Mouse (Mus musculus) granulocyte monocyte progenitor cell, adult 5-6 weeks (primary cell): Measurements from ENCODE around the gene Mrpl53. TPM values are rescaled to one million over a fixed set of nuclear protein-coding genes. Genes with fewer than 3 reads are reported as not detected.

Experiments used
- ATAC-seq: replicated peaks from 2 replicates; pipeline ENCODE4 v1.8.0; 2016; ENCODE audit warnings: mild to moderate bottlenecking, moderate TSS enrichment, inconsistent platforms; ENCODE audit not compliant: poor library complexity, severe bottlenecking
- total RNA-seq, 2 experiments: library from RNA; stranded (forward) in 1 of 2; stranded (reverse) in 1 of 2; fragments of 200-712, 200-1000 nt in 1 of 2; fragments of >200 nt in 1 of 2; fragmentation: Nextera tagmentation in 1 of 2; gene quantifications; 2 replicates each; pipeline ENCODE4 v1.2.3; 2014 to 2017

Gene Mrpl53
- total RNA-seq, 2 experiments from 2014 or later, result 29.1 to 48.6 TPM

- peak; percentile 36 for ATAC-seq
Observed at GRCm38 (mm10) chr6:83142211-83142731, 33.4 kb downstream of the Mrpl53 start.

DNA sequence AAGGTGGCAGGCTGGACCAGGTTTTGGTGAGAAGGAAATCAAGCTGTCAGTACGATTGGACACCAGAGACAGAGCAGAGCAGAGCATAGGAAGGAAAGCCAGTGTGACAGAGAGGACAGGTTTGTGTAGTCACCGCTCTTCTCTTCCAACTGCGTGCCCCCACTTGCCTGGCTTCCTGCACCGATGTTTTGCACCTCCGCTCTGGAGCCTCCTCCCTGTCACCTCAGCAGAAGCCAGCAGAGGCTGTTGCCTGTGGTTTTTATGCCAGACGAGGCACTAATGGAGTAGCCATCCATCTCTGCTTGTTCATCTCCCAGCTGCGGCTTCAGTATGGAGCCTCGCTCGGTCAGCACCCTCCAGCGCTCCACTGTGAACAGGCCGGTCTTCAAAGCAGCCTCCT is 34.0 kb downstream of the Mrpl53 start:
- ATAC-seq, result no peak

- ATAC-seq, result no peak
Observed at GRCm38 (mm10) chr6:83145209-83145608, 36.4 kb downstream of the Mrpl53 start.

GRCm38 (mm10) chr6:83145805-83146204 is 37.0 kb downstream of the Mrpl53 start:
- ATAC-seq, result no peak

- no peak for ATAC-seq
Observed at GRCm38 (mm10) chr6:83147280-83147679, 38.4 kb downstream of the Mrpl53 start.

GRCm38 (mm10) chr6:83151721-83152120 is 42.9 kb downstream of the Mrpl53 start:
- ATAC-seq, result no peak

DNA sequence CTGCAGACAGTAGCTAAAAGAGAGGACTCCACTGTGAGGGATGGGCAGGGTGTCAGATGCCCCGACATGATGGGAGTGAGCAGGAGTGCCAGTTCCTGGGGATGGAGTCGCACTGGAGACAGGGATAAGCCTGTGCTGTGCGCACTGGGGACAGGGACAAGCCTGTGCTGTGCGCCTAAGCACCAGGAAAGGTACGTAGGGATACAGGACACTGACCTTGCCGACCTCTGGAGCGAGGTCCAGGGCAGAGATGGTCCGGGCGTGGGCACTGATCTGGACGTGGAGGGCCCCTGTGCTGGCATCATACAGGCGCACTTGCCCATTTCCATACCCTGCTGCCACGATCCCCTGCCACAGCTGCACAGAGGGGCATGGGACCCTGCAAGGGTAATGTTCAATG is 44.2 kb downstream of the Mrpl53 start:
- no peak for ATAC-seq

GRCm38 (mm10) chr6:83153485-83153884 is 44.6 kb downstream of the Mrpl53 start:
- no peak for ATAC-seq

DNA sequence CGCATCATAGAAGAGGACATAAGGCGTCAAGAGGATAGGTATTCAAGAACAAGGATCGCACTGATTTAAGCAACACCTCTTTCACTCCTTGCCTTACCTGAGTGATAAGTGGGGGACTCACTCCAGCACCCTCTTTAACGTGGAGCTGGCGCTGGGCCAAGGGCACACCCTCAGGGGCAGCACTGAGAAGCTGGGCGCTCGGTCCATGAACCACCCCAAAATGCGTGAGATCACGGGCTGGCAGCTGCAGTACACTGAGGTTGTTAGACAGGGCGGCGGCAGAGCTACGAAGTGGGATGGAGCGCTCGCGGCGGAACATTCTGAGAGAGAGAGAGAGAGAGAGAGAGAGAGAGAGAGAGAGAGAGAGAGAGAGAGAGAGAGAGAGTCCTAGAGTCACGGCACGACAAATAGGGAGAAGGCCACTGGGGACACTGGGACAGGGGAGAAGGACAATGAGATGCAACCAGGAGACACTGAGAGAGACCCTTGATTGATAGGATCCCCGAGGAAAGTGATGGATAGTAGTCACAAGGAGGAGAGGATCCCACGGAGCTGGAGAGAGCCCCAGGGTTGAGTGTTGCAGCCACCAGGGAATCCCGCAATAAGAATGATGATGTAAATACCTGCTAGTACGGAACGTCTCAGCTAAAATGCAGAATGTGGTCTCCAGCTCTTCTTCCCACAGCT is 46.9 kb downstream of the Mrpl53 start:
- 0 out of 2 replicates have a peak, but pooled peaks have one; percentile 6 for ATAC-seq

- ATAC-seq, result peak; percentile 85
Observed at GRCm38 (mm10) chr6:83156259-83156684, 47.4 kb downstream of the Mrpl53 start, which contains the start of the genes Wdr54 and 1700003E16Rik. TSS of gene Wdr54 (minus strand) at chr6:83156397. TSS of gene 1700003E16Rik (plus strand) at chr6:83156404.

- 0 out of 2 replicates have a peak, but pooled peaks have one; percentile 15 for ATAC-seq
Observed at GRCm38 (mm10) chr6:83159456-83159855, 50.6 kb downstream of the Mrpl53 start.

Other genes starting within 250 kb of the Mrpl53 start
- gene Sema4f, start 169.3 kb upstream of the Mrpl53 start, total RNA-seq (2014; fragmentation: Nextera tagmentation), result not detected in 2 replicates
- not detected in 2 replicates for gene Sema4f, start 169.3 kb upstream of the Mrpl53 start, total RNA-seq (2017)
- 2.2 TPM in 1 of 2 replicates, not detected in the other for gene M1ap, start 162.1 kb upstream of the Mrpl53 start, total RNA-seq (2014; fragmentation: Nextera tagmentation)
- 2.7 and 6.3 TPM in 2 replicates for gene M1ap, start 162.1 kb upstream of the Mrpl53 start, total RNA-seq (2017)
- gene Dok1, start 75.6 kb upstream of the Mrpl53 start, total RNA-seq (2014; fragmentation: Nextera tagmentation), result 18.7 and 25.8 TPM in 2 replicates
- gene Dok1, start 75.6 kb upstream of the Mrpl53 start, total RNA-seq (2017), result 9.0 and 16.1 TPM in 2 replicates
- 9.0 TPM in 1 of 2 replicates, not detected in the other for gene Loxl3, start 74.9 kb upstream of the Mrpl53 start, total RNA-seq (2014; fragmentation: Nextera tagmentation)
- gene Loxl3, start 74.9 kb upstream of the Mrpl53 start, total RNA-seq (2017), result 0.46 and 2.2 TPM in 2 replicates
- gene Aup1, start 54.5 kb upstream of the Mrpl53 start, total RNA-seq (2014; fragmentation: Nextera tagmentation), result 235 and 242 TPM in 2 replicates
- 120 and 136 TPM in 2 replicates for gene Aup1, start 54.5 kb upstream of the Mrpl53 start, total RNA-seq (2017)
- gene Htra2, start 53.8 kb upstream of the Mrpl53 start, total RNA-seq (2014; fragmentation: Nextera tagmentation), result 96.9 and 114 TPM in 2 replicates
- gene Htra2, start 53.8 kb upstream of the Mrpl53 start, total RNA-seq (2017), result 66.2 and 81.3 TPM in 2 replicates
- gene Dqx1, start 51.2 kb upstream of the Mrpl53 start, total RNA-seq (2014; fragmentation: Nextera tagmentation), result 0.81 and 2.4 TPM in 2 replicates
- 1.1 and 1.6 TPM in 2 replicates for gene Dqx1, start 51.2 kb upstream of the Mrpl53 start, total RNA-seq (2017)
- gene Tlx2, start 38.7 kb upstream of the Mrpl53 start, total RNA-seq (2014; fragmentation: Nextera tagmentation), result not detected in 2 replicates
- gene Tlx2, start 38.7 kb upstream of the Mrpl53 start, total RNA-seq (2017), result not detected in 2 replicates
- gene Pcgf1, start 31.2 kb upstream of the Mrpl53 start, total RNA-seq (2014; fragmentation: Nextera tagmentation), result 20.3 and 24.6 TPM in 2 replicates
- gene Pcgf1, start 31.2 kb upstream of the Mrpl53 start, total RNA-seq (2017), result 10.9 and 11.5 TPM in 2 replicates
- not detected in 2 replicates for gene Lbx2, start 22.7 kb upstream of the Mrpl53 start, total RNA-seq (2014; fragmentation: Nextera tagmentation)
- 1.3 TPM in 1 of 2 replicates, not detected in the other for gene Lbx2, start 22.7 kb upstream of the Mrpl53 start, total RNA-seq (2017)
- gene Ccdc142, start 7.4 kb upstream of the Mrpl53 start, total RNA-seq (2014; fragmentation: Nextera tagmentation), result 2.8 and 8.2 TPM in 2 replicates
- 2.5 and 5.7 TPM in 2 replicates for gene Ccdc142, start 7.4 kb upstream of the Mrpl53 start, total RNA-seq (2017)
- 2.0 and 6.3 TPM in 2 replicates for gene Gm42688, start 7.4 kb upstream of the Mrpl53 start, total RNA-seq (2014; fragmentation: Nextera tagmentation)
- 2.6 TPM in 2 replicates for gene Gm42688, start 7.4 kb upstream of the Mrpl53 start, total RNA-seq (2017)
- gene Mogs, start 6.5 kb downstream of the Mrpl53 start, total RNA-seq (2014; fragmentation: Nextera tagmentation), result 90.1 and 93.4 TPM in 2 replicates
- gene Mogs, start 6.5 kb downstream of the Mrpl53 start, total RNA-seq (2017), result 137 and 158 TPM in 2 replicates
- gene Wbp1, start 12.5 kb downstream of the Mrpl53 start, total RNA-seq (2014; fragmentation: Nextera tagmentation), result 31.4 and 38.9 TPM in 2 replicates
- 77.6 and 91.3 TPM in 2 replicates for gene Wbp1, start 12.5 kb downstream of the Mrpl53 start, total RNA-seq (2017)
- gene Ino80b, start 16.4 kb downstream of the Mrpl53 start, total RNA-seq (2014; fragmentation: Nextera tagmentation), result 17.2 and 22.8 TPM in 2 replicates
- gene Ino80b, start 16.4 kb downstream of the Mrpl53 start, total RNA-seq (2017), result 32.9 and 47.6 TPM in 2 replicates
- gene Rtkn, start 26.4 kb downstream of the Mrpl53 start, total RNA-seq (2014; fragmentation: Nextera tagmentation), result 5.1 and 8.7 TPM in 2 replicates
- gene Rtkn, start 26.4 kb downstream of the Mrpl53 start, total RNA-seq (2017), result 2.1 and 5.0 TPM in 2 replicates
- gene Wdr54, start 47.4 kb downstream of the Mrpl53 start, total RNA-seq (2014; fragmentation: Nextera tagmentation), result not detected in 2 replicates
- 0.04 TPM in 1 of 2 replicates, not detected in the other for gene Wdr54, start 47.4 kb downstream of the Mrpl53 start, total RNA-seq (2017)
- gene 1700003E16Rik, start 47.4 kb downstream of the Mrpl53 start, total RNA-seq (2014; fragmentation: Nextera tagmentation), result 0.51 TPM in 1 of 2 replicates, not detected in the other
- gene 1700003E16Rik, start 47.4 kb downstream of the Mrpl53 start, total RNA-seq (2017), result not detected in 2 replicates
- gene Dctn1, start 56.9 kb downstream of the Mrpl53 start, total RNA-seq (2014; fragmentation: Nextera tagmentation), result 27.3 and 71.9 TPM in 2 replicates
- gene Dctn1, start 56.9 kb downstream of the Mrpl53 start, total RNA-seq (2017), result 69.4 and 69.5 TPM in 2 replicates
- gene Slc4a5, start 110.8 kb downstream of the Mrpl53 start, total RNA-seq (2014; fragmentation: Nextera tagmentation), result not detected in 2 replicates
- 0.13 TPM in 1 of 2 replicates, not detected in the other for gene Slc4a5, start 110.8 kb downstream of the Mrpl53 start, total RNA-seq (2017)
- gene Mthfd2, start 216.9 kb downstream of the Mrpl53 start, total RNA-seq (2014; fragmentation: Nextera tagmentation), result 20.8 and 48.1 TPM in 2 replicates
- gene Mthfd2, start 216.9 kb downstream of the Mrpl53 start, total RNA-seq (2017), result 31.7 and 35.6 TPM in 2 replicates
- gene Mob1a, start 217.0 kb downstream of the Mrpl53 start, total RNA-seq (2014; fragmentation: Nextera tagmentation), result 75.2 and 76.6 TPM in 2 replicates
- 134 and 144 TPM in 2 replicates for gene Mob1a, start 217.0 kb downstream of the Mrpl53 start, total RNA-seq (2017)
- gene Bola3, start 240.1 kb downstream of the Mrpl53 start, total RNA-seq (2014; fragmentation: Nextera tagmentation), result 76.1 and 91.2 TPM in 2 replicates
- 53.4 and 67.8 TPM in 2 replicates for gene Bola3, start 240.1 kb downstream of the Mrpl53 start, total RNA-seq (2017)